Mouse (Mus musculus) splenic B cell, adult 2 months (primary cell): ENCODE measurements around the gene Abca6.

Source experiments
- DNase-seq: peaks from one replicate; pipeline ENCODE4 v3.0.0-alpha.2; 2011; ENCODE audit warnings: low read depth, low spot score
- H3K27me3 ChIP-seq: 2 replicates; pipeline ENCODE4 v1.6.1; 2012; ENCODE audit warnings: mild to moderate bottlenecking, low read length, moderate library complexity, mixed read lengths; ENCODE audit not compliant: control insufficient read depth, poor library complexity, insufficient read depth, severe bottlenecking
- H3K36me3 ChIP-seq: 2 replicates; pipeline ENCODE4 v1.6.1; 2012; ENCODE audit warnings: mild to moderate bottlenecking, low read length, moderate library complexity, mixed read lengths; ENCODE audit not compliant: control insufficient read depth, poor library complexity, insufficient read depth, severe bottlenecking

Abca6 gene

DNA sequence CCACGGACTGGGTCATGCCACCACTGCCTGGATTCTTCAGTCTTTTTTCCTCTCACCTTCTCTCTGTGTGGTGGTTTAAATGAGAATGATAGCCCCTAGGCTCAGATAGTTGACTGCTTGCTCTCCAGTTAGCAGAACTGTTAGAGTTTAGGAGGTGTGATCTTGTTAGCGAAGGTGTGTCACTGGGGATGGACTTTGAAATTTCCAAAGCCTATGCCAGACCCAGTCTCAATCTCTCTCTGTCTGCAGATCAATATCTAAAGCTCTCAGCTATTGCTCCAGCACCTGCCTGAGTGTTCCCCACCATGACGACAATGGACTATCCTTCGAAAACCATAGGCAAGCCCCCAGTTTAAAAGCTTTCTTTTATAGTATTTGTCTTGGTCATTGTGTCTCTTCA, 5.5 kb upstream of the Abca6 start:
- Histone ChIP-seq H3K36me3 (no peaks in the 10 kb centered on the region), H3K27me3 (no peaks in the 10 kb centered on the region)
- no peak for DNase-seq

DNA sequence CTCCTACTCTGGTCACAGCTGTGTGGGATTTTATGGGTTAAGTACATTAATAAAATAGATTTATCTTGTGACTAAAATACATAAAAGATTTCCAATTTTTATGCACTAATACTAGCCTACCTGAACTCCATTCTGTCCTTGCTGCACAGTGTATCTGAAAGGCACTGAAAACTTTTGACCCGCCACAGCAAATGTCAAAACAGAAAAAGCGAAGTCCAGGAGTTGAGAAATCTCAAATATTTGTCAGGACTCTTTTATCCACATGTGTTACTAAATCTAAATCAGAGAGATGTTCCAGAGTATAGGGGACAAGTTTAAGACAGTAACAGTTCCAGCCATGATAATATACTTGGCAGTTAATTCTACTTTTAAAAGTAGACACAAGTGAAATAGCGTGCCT, 680 bp upstream of the Abca6 start:
- H3K36me3 ChIP-seq: no peaks in the 10 kb centered on the region
- no peaks in the 10 kb centered on the region for H3K27me3 ChIP-seq
- DNase-seq: no peak

DNA sequence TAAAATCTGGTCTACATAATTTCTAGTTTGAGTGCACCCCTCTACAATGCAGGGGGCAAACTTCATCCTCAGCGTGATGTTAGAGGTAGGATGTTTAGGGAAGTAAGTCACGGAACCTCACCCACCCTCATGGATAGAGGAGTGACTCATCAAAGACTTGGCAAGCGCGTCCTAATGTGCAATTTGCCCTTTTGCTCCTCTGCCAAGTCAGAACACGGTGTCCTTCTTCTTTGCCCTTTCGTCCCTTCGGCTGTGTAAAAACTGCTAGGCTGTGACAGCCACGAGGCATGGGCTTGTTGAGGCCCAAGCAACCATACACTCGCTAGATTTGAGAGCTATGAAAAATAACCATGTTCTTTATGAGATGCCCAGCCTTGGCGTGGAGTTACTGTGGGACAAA, 6.8 kb downstream of the Abca6 start:
- no peak for DNase-seq
- Histone ChIP-seq H3K27me3 (no peaks in the 10 kb centered on the region), H3K36me3 (no peaks in the 10 kb centered on the region)

DNA sequence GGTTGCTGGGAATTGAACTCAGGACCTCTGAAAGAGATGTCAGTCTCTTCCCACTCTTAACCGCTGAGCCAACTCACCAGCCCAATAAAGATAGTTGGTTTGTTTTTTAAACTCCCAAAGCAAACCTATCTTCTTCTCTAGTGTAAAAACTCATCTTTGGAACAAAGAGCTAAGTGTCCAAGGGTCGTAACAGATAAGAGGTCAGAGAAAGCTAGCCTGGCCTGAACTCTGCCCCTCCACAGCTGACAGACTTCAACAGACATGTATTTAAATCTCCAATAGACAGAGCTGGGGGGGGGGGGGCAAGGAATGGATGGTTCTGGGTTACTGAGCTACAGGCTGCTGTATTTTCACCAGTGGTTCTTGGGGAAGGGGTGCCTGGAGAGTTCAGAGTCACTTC, 14.1 kb downstream of the Abca6 start:
- DNase-seq: no peak
- Histone ChIP-seq H3K27me3 (no peaks in the 10 kb centered on the region), H3K36me3 (no peaks in the 10 kb centered on the region)

DNA sequence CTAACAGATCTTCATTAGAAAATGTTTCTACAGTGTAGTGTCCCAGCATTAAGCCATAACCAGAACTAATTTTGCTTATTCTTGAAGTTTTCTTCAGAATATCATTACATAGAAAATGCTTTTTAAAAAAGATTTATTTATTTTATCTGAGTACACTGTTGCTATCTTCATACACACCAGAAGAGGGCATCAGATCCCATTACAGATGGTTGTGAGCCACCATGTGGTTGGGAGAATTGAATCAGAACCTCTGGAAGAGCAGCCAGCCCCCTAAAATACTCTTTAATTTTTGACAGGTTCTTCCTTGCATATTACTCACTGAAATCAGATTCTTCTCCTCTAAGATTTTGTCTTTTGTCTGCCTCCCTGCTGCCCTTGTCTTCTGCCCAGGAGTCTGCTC, 18.6 kb downstream of the Abca6 start:
- DNase-seq: no peak
- no peaks in the 10 kb centered on the region for H3K27me3 ChIP-seq
- no peaks in the 10 kb centered on the region for H3K36me3 ChIP-seq

DNA sequence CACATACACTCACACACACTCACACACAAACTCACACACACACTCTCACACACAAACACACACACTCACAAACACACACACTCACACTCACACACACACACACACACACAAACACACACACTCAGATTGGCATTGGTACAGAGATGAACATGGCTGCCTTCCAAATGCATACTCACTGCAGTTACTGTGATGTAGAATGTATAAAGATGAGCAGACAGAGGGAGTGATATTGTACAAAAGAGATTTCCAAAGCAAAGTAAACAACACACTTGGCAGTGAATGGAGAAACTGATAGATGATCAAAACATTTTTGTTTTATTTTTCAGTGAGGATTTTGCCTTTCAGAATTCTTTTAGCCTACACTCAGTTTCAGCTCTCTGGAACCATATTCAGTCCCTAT, 34.5 kb downstream of the Abca6 start:
- DNase-seq: no peak
- Histone ChIP-seq H3K36me3 (no peaks in the 10 kb centered on the region), H3K27me3 (no peaks in the 10 kb centered on the region)

DNA sequence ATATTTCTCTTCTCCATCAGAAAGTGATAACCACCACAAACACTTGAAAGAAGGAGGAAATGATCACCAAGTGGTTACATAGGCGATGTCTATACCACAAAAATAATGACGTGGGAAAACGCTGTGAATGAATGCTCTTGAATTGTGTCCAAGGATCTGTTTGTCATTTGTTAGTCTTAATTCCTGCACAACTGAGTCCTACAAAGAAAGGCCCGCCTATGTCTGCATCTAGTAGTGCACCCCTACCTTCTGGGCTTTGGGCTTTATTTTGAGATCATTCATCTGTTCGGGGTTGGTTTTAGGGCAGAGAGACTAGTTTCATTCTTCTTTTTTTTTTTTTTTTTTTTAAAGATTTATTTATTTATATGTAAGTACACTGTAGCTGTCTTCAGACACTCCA, 47.6 kb downstream of the Abca6 start:
- Histone ChIP-seq H3K27me3 (no peaks in the 10 kb centered on the region), H3K36me3 (no peaks in the 10 kb centered on the region)

DNA sequence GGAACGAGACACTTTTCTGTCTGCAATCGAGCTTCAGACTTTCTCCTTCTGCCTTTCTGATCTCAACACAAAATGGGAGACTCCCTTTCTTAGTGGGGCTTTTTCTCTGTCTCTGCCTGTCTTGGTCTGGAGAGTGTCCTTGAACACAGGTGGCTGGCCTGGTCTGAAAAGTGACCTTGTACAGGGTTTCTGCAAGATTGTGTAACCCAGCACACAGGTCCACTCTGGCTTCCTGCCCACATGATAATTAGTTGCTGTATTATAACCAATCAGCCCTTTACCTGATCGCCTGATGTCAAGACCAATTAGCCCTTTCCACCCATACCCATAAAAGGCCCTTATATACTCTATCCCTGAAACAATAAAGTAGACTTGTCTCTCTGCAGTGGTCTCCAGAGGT, 52.7 kb downstream of the Abca6 start:
- no peaks in the 10 kb centered on the region for H3K27me3 ChIP-seq
- no peak for DNase-seq
- no peaks in the 10 kb centered on the region for H3K36me3 ChIP-seq

More for the DNA sequence above, 47.6 kb downstream of the Abca6 start:
- no peak for DNase-seq

DNA sequence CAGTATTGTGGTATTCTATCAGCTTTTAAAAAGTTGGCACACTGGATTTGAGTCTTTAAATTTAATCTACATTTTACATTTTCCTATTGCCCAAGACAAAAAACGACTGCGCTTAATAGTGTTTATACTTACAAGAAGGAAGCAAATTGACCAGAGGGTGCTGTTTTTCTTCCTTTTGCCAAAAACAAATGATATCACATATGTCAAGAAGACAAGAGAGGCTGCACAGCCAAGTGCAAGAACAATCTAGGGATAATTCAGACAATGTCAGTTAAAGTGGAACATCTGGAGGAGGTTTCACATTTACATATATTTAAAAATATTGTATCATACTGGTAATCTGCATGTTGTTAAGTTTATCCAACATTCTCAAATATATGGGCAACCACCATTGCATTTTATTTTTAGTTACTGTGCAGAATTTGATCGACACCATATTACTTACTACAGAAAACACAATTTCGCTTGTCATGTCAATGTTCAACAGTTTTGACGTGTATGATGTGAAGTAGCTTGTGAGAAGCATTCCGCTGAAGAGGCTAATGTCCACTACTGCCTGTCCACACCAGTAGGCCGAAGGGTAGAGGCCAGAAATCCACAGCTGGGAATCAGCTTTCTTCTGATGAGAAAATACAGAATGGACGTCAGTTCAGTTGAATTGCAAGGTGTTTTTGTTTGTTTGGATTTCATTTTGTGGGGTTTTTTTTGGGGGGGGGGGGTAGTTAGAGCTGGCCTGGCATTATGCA, 54.8 kb downstream of the Abca6 start:
- no peak for DNase-seq
- no peaks in the 10 kb centered on the region for H3K27me3 ChIP-seq
- no peaks in the 10 kb centered on the region for H3K36me3 ChIP-seq

DNA sequence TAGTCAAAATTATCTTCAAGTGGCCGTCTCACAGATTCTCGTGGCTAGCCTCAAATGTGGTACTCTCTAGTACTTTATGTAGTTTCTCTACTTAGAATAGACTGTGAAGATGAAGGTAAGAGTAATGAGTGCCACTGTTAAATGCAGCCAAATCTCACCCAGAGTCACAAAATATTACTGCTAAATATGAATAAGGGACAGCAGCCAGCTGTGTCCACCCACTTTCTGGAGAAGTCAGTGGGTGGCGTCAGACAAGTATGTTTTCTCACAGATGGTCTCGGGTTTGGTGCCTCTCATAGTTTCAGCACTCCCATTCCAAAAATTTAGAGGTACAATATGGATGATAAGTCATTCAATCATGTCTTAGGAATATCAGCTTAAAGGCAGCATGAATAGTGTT, 56.3 kb downstream of the Abca6 start:
- no peaks in the 10 kb centered on the region for H3K36me3 ChIP-seq
- DNase-seq: no peak
- H3K27me3 ChIP-seq: no peaks in the 10 kb centered on the region

DNA sequence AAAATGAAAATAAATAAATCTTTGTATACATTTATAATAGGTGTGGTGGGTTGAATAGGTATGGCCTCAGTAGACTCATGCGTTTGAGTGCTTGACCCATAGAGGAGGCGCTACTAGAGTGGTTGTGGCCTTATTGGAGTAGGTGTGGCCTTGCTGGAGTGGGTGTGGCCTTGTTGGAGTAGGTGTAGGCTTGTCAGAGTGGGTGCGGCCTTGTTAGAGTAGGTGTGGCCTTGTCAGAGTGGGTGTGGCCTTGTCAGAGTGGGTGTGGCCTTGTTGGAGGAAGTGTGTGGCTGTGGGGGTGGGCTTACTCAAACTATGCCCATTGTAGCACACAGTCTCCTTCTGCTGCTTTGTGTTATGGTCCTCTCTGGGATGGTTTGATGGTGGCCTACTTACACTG, 80.4 kb downstream of the Abca6 start:
- no peaks in the 10 kb centered on the region for H3K27me3 ChIP-seq
- DNase-seq: no peak
- H3K36me3 ChIP-seq: no peaks in the 10 kb centered on the region

DNA sequence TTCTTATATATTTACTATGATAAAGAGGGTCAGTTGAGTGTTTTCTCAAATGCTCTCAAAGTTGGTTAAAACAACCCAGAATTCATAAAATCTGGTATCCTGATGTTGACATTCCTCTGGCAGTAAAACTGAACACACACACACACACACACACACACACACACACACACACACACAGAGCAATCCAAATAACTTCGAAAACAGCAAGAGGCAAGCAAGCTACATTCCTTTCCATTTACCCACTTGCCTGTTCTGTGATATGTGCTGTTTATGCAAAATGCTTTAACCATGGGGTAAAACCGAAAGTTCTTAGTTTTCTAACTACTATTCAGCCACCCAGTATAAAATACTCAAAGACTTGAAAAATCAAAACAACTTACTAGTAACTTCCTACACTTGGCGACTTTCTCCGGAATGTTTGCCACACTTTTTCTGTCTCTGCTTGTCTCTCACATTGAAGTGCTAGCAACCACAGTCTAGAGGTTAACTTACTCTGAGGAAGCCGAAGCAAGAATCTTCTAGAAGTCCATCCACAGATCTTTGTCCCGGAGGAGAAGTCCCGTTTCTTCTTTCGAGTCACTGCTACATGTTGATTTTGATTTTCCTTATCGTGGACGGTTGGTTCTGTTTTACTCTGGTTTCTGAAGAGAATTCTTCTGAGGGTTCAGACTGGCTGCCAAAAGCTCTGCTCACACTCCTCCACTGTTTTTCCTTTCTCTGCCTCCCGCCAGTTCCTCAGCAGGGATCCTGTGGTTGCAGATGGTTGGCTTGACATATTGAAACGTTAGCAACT, 83.9 kb downstream of the Abca6 start, which contains the start of gene Abca9:
Gene Abca9, minus strand, starts transcription at position 738 of the 793 bp plus-strand sequence.
- no peak for DNase-seq
- no peaks in the 10 kb centered on the region for H3K36me3 ChIP-seq
- H3K27me3 ChIP-seq: no peaks in the 10 kb centered on the region

DNA sequence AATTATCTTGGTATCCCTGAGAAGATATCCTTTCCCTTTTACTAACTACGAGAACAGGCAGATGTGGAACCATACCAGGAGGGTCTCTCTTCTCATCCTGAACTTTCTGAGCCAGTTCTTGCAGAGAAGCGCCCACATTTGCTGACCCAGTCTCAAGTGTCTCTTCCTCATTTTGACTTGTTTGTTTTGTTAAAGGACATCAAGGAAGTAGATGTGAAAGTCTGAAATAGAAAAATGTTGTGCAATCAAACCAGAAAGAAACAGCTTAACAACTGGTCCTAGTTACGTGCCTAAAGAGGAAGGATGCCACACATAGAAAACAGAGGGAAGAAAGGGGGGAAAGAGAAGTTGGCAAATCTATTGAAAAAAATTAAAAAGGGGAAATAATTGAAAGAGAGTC, 85.8 kb downstream of the Abca6 start:
- Histone ChIP-seq H3K27me3 (no peaks in the 10 kb centered on the region), H3K36me3 (no peaks in the 10 kb centered on the region)
- no peak for DNase-seq

DNA sequence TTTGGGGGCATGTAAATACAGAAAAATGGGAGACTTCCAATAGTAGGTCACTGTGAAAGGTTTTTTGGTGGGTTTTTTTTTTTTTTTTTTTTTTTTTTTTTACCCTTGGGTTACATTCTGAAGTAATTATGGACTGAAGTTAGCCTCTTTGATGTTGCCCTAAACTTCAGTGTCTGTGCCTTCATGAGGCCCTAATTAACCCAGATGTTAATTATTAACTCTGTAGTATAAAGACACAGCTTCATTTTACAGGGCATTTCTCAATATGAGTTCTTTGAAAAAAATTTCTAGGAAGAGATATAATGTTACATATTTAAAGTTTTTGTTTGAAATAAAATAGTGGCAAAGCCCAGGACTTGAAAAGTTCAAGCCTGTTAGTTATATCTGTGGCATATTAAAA, 86.2 kb downstream of the Abca6 start:
- H3K27me3 ChIP-seq: no peaks in the 10 kb centered on the region
- no peaks in the 10 kb centered on the region for H3K36me3 ChIP-seq
- DNase-seq: no peak

DNA sequence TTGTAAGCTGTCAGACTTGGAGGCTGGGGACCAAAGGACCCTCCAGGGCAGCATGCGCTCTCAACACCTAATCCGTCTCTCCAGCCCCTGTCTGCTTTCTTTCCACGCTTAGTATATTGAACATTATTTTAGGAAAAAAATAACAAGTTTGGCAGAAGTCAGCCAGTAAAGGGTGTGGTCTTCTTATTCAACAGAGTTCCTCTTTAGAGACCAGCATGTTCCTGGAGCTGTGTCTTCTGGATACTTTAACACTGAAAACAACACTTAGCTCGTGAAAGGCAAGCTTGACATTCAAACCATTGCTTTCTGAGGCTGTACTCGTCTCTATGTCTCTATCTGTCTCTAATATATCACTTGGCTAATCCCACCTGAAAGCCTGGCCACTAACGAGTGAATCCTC, 94.5 kb downstream of the Abca6 start:
- H3K27me3 ChIP-seq: no peaks in the 10 kb centered on the region
- H3K36me3 ChIP-seq: no peaks in the 10 kb centered on the region
- DNase-seq: no peak
